ENCODE assay signal across 30 mouse cellular contexts in genomic region chr7:24280858-24281145, GRCm38 (mm10). TPM values are rescaled to one million over a fixed set of nuclear protein-coding genes. Genes with fewer than 3 reads are reported as not detected.
DNase-seq lines count a peak whose midpoint lies in the region; ATAC-seq and TF ChIP-seq lines count a peak whose summit lies in the region.
"Had no signal": no experiment of that assay in that cellular context is flagged by ENCODE, and none has a peak within 500 bp of the region (broad histone marks: within the 10 kb centered on the region; RNA-seq: fewer than 3 reads in every experiment).

No protein-coding gene starts in this region.

- peak; percentile 79 for DNase-seq in heart, adult 11 months
- no peak for DNase-seq in heart, postnatal 36 days
- DNase-seq in kidney, adult 11 months = peak; percentile 42
- DNase-seq in kidney, postnatal 14 days = no peak
- no peak for DNase-seq in kidney, postnatal 0 days (ENCODE audit: low spot score)
- DNase-seq in kidney, postnatal 10 days = no peak
- DNase-seq in kidney, postnatal 25 days = peak; percentile 24 to 52
- no peak for DNase-seq in left cerebral cortex, adult 11 months (ENCODE audit: low spot score)
- DNase-seq: adrenal gland, postnatal 36 days; cerebellum, adult 18-20 months; cerebellum, postnatal 10 days; gastrocnemius, adult 2 months; gastrocnemius, postnatal 36 days; heart, adult 2 months; heart, postnatal 14 days; liver, postnatal 0 days; lung, postnatal 36 days; midbrain, embryonic 14.5 days; right cerebral cortex, postnatal 25 days had no signal

- no peaks in the 10 kb centered on the region for H3K4me1 ChIP-seq in kidney, postnatal 0 days (replicated peaks; ENCODE audit: insufficient read depth, low read length)
- H3K4me1 ChIP-seq: embryonic facial prominence, embryonic 13.5 days; hindbrain, embryonic 12.5 days; limb, embryonic 13.5 days; neural tube, embryonic 15.5 days; stomach, embryonic 15.5 days had no signal

- intact Hi-C loops in heart, postnatal 36 days (cut with DNase I) = no loop called here

- H3K4me2 ChIP-seq in kidney, postnatal 0 days (ENCODE audit: low read length) = no peak overlapping the region
- H3K4me2 ChIP-seq: embryonic facial prominence, embryonic 13.5 days; hindbrain, embryonic 12.5 days; limb, embryonic 13.5 days; liver, embryonic 11.5 days; neural tube, embryonic 15.5 days; stomach, embryonic 15.5 days had no signal

- no peaks in the 10 kb centered on the region for H3K9me3 ChIP-seq in kidney, postnatal 0 days (replicated peaks; ENCODE audit: low read length)
- H3K9me3 ChIP-seq: embryonic facial prominence, embryonic 13.5 days; hindbrain, embryonic 12.5 days; limb, embryonic 13.5 days; neural tube, embryonic 15.5 days; stomach, embryonic 15.5 days had no signal

- no peak for TF ChIP-seq CTCF in kidney, postnatal 0 days (IDR thresholded peaks at IDR 0.05; ENCODE audit: low read depth)

- ATAC-seq in kidney, postnatal 0 days (replicated peaks; ENCODE audit: low FRiP score, low read depth) = peak; percentile 54
- ATAC-seq: forebrain, embryonic 16.5 days; inflammation-experienced regulatory T-cells, adult 6 months; liver, postnatal 0 days had no signal

- 0 out of 2 replicates have a peak, but pooled peaks cover 4% of the 10 kb centered on the region for H3K36me3 ChIP-seq in kidney, postnatal 0 days (ENCODE audit: insufficient read depth, low read length)
- H3K36me3 ChIP-seq: stomach, embryonic 15.5 days had no signal

- no peak overlapping the region for H3K27ac ChIP-seq in kidney, postnatal 0 days
- H3K27ac ChIP-seq: embryonic facial prominence, embryonic 13.5 days; forebrain, embryonic 10.5 days; gastrocnemius, adult 2 months; heart, adult 2 months; hindbrain, embryonic 12.5 days; left cerebral cortex, adult 2 months; limb, embryonic 13.5 days; neural tube, embryonic 15.5 days; stomach, embryonic 15.5 days had no signal

- no peak overlapping the region for H3K4me3 ChIP-seq in kidney, postnatal 0 days (replicated peaks; ENCODE audit: low read depth, low read length)
- H3K4me3 ChIP-seq: embryonic facial prominence, embryonic 13.5 days; forebrain, embryonic 10.5 days; gastrocnemius, adult 2 months; heart, adult 2 months; hindbrain, embryonic 12.5 days; left cerebral cortex, adult 2 months; limb, embryonic 13.5 days; neural tube, embryonic 15.5 days; stomach, embryonic 15.5 days had no signal

- 33% methylated on average over 4 of the region's 4 CpGs for WGBS in kidney, postnatal 0 days

- no peak overlapping the region for H3K9ac ChIP-seq in kidney, postnatal 0 days (ENCODE audit: low read depth, low read length)
- H3K9ac ChIP-seq: embryonic facial prominence, embryonic 13.5 days; hindbrain, embryonic 12.5 days; limb, embryonic 13.5 days; liver, postnatal 0 days; neural tube, embryonic 15.5 days; stomach, embryonic 15.5 days had no signal

- H3K27me3 ChIP-seq in kidney, postnatal 0 days (ENCODE audit: insufficient read depth, low read length) = no peaks in the 10 kb centered on the region
- H3K27me3 ChIP-seq: embryonic facial prominence, embryonic 13.5 days; hindbrain, embryonic 12.5 days; limb, embryonic 13.5 days; neural tube, embryonic 15.5 days; stomach, embryonic 15.5 days had no signal

RNA-seq across cellular contexts. Expression of gene Zfp93, which starts 10.6 kb away (rescaled TPM):
- total RNA-seq in heart, postnatal 36 days (2021) = 1 to 10 TPM; 3.8 to 4.1 TPM
- 7.5 and 8.9 TPM in 2 replicates for polyA plus RNA-seq in kidney, postnatal 0 days (2015; fragmentation: Nextera tagmentation; extraction: Ambion mirVana)

RNA-seq across cellular contexts. Expression of gene Zfp61, which starts 20.2 kb away (rescaled TPM):
- 1 to 10 TPM; 2.1 to 3.8 TPM for total RNA-seq in heart, postnatal 36 days (2021)
- polyA plus RNA-seq in kidney, postnatal 0 days (2015; fragmentation: Nextera tagmentation; extraction: Ambion mirVana) = 22.9 and 24.6 TPM in 2 replicates

RNA-seq across cellular contexts. Expression of gene Zfp108, which starts 26.2 kb away (rescaled TPM):
- 1 to 10 TPM; 1.8 to 2.2 TPM for total RNA-seq in heart, postnatal 36 days (2021)
- polyA plus RNA-seq in kidney, postnatal 0 days (2015; fragmentation: Nextera tagmentation; extraction: Ambion mirVana) = 3.2 and 3.3 TPM in 2 replicates
- total RNA-seq: CH12.LX had no signal

RNA-seq across cellular contexts. Expression of gene Zfp94, which starts 35.7 kb away (rescaled TPM):
- 1 to 10 TPM; 1.7 to 2.5 TPM for total RNA-seq in heart, postnatal 36 days (2021)
- 9.8 and 10.0 TPM in 2 replicates for polyA plus RNA-seq in kidney, postnatal 0 days (2015; fragmentation: Nextera tagmentation; extraction: Ambion mirVana)

RNA-seq across cellular contexts. Expression of gene Zfp109, which starts 43.4 kb away (rescaled TPM):
- total RNA-seq in heart, postnatal 36 days (2021) = 1 to 10 TPM; 1.7 to 1.8 TPM
- polyA plus RNA-seq in kidney, postnatal 0 days (2015; fragmentation: Nextera tagmentation; extraction: Ambion mirVana) = 2.2 and 2.5 TPM in 2 replicates
- total RNA-seq: CH12.LX had no signal

Comparison
In these comparisons a context has a peak if more than half of its experiments do, and no peak if none do; other contexts are left out.
1. DNase-seq: peak in heart, adult 11 months (single experiment), kidney, adult 11 months (single experiment) and kidney, postnatal 25 days (2 of 2); none in heart, postnatal 36 days (0 of 2), kidney, postnatal 14 days (single experiment), kidney, postnatal 0 days (single experiment), kidney, postnatal 10 days (single experiment) and left cerebral cortex, adult 11 months (single experiment).